In genomic region chr6:23838401-23839008, GRCm38 (mm10) we compare ENCODE assay signal across 8 mouse cellular contexts. TPM values are rescaled to one million over a fixed set of nuclear protein-coding genes. Genes with fewer than 3 reads are reported as not detected.
DNase-seq lines count a peak whose midpoint lies in the region; ATAC-seq and TF ChIP-seq lines count a peak whose summit lies in the region.

No protein-coding gene starts in this region.

- no peak for TF ChIP-seq POLR2A in bone marrow macrophage, adult 2 months (IDR thresholded peaks at IDR 0.05; ENCODE audit: borderline replicate concordance, low read depth, low read length)

- H3K27ac ChIP-seq in bone marrow macrophage, adult 2 months (ENCODE audit: insufficient read depth, low read depth, low read length), result no peak overlapping the region
- H3K27ac ChIP-seq in embryonic facial prominence, embryonic 15.5 days (replicated peaks), result no peak overlapping the region
- no peak overlapping the region for H3K27ac ChIP-seq in hindbrain, embryonic 16.5 days (ENCODE audit: low read depth, low read length)
- H3K27ac ChIP-seq in liver, embryonic 12.5 days, result no peak overlapping the region

- H3K4me1 ChIP-seq in bone marrow macrophage, adult 2 months (ENCODE audit: control insufficient read depth, insufficient read depth, low read length), result no peaks in the 10 kb centered on the region
- peaks cover 12% of the 10 kb centered on the region for H3K4me1 ChIP-seq in embryonic facial prominence, embryonic 15.5 days
- H3K4me1 ChIP-seq in hindbrain, embryonic 16.5 days (ENCODE audit: control insufficient read depth, insufficient read depth, low read depth, low read length), result no peaks in the 10 kb centered on the region
- H3K4me1 ChIP-seq in liver, embryonic 12.5 days, result no peaks in the 10 kb centered on the region

- peak; percentile 5 to 16 for DNase-seq in layer of hippocampus, adult 18-20 months (ENCODE audit: low spot score in 2 of 2)
- DNase-seq in layer of hippocampus, postnatal 14 days (ENCODE audit: low spot score in 2 of 2), result no peak
- DNase-seq in right cerebral cortex, postnatal 14 days, result peak; percentile 10
- no peak for DNase-seq in layer of hippocampus, adult 11-12 months (ENCODE audit: low spot score)

- peak overlapping the region; percentile 90 for H3K4me2 ChIP-seq in embryonic facial prominence, embryonic 15.5 days (replicated peaks)
- peak overlapping the region; percentile 89 for H3K4me2 ChIP-seq in hindbrain, embryonic 16.5 days (ENCODE audit: low read length)
- peak overlapping the region; percentile 68 for H3K4me2 ChIP-seq in liver, embryonic 12.5 days

- H3K9me3 ChIP-seq in embryonic facial prominence, embryonic 15.5 days (replicated peaks), result no peaks in the 10 kb centered on the region
- H3K9me3 ChIP-seq in hindbrain, embryonic 16.5 days (ENCODE audit: control insufficient read depth, low read length), result no peaks in the 10 kb centered on the region
- H3K9me3 ChIP-seq in liver, embryonic 12.5 days (replicated peaks), result no peaks in the 10 kb centered on the region

- WGBS in embryonic facial prominence, embryonic 15.5 days, result 2% methylated on average over 35 of the region's 35 CpGs
- 1% methylated on average over 31 of the region's 35 CpGs for WGBS in hindbrain, embryonic 16.5 days
- WGBS in liver, embryonic 12.5 days (ENCODE audit: insufficient replicate concordance), result 2% methylated on average over 35 of the region's 35 CpGs

- peak overlapping the region; percentile 31 for H3K9ac ChIP-seq in embryonic facial prominence, embryonic 15.5 days
- H3K9ac ChIP-seq in hindbrain, embryonic 16.5 days (ENCODE audit: low read depth, low read length), result peak overlapping the region; percentile 74
- no peak overlapping the region; the same call in 1 of the 2 replicates for H3K9ac ChIP-seq in liver, embryonic 12.5 days

- H3K27me3 ChIP-seq in embryonic facial prominence, embryonic 15.5 days, result peaks cover 31% of the 10 kb centered on the region
- no peaks in the 10 kb centered on the region; the same call in 1 of the 2 replicates for H3K27me3 ChIP-seq in hindbrain, embryonic 16.5 days (replicated peaks; ENCODE audit: control insufficient read depth, insufficient read depth, low read length)
- peaks cover 41% of the 10 kb centered on the region for H3K27me3 ChIP-seq in liver, embryonic 12.5 days (replicated peaks)

- H3K36me3 ChIP-seq in embryonic facial prominence, embryonic 15.5 days, result no peaks in the 10 kb centered on the region
- no peaks in the 10 kb centered on the region for H3K36me3 ChIP-seq in hindbrain, embryonic 16.5 days (ENCODE audit: control insufficient read depth, insufficient read depth, low read length)
- no peaks in the 10 kb centered on the region for H3K36me3 ChIP-seq in liver, embryonic 12.5 days

- TF ChIP-seq CTCF in bone marrow macrophage, adult 2 months (IDR thresholded peaks at IDR 0.05; ENCODE audit: low read depth, low read length), result no peak

- H3K4me3 ChIP-seq in bone marrow macrophage, adult 2 months (ENCODE audit: insufficient read depth, low read length), result peak overlapping the region; percentile 64
- peak overlapping the region; percentile 66 for H3K4me3 ChIP-seq in embryonic facial prominence, embryonic 15.5 days (replicated peaks)
- peak overlapping the region; percentile 74 for H3K4me3 ChIP-seq in hindbrain, embryonic 16.5 days (ENCODE audit: low read length)
- H3K4me3 ChIP-seq in liver, embryonic 12.5 days, result peak overlapping the region; percentile 57

- ATAC-seq in embryonic facial prominence, embryonic 15.5 days (ENCODE audit: insufficient number of reproducible peaks, low FRiP score, low TSS enrichment, low read depth), result peak; percentile 44; the same call in 1 of the 2 replicates
- peak; percentile 55 for ATAC-seq in hindbrain, embryonic 16.5 days
- no peak for ATAC-seq in liver, embryonic 12.5 days

RNA-seq across cellular contexts. Expression of gene Cadps2, which starts 0.7 kb away (rescaled TPM):
- total RNA-seq in layer of hippocampus, adult 18-20 months (2021), result 10 to 100 TPM; 86.9 to 89.0 TPM
- 10 to 100 TPM; 74.0 to 74.6 TPM for total RNA-seq in layer of hippocampus, postnatal 14 days (2021)
- not detected in 2 replicates for polyA plus RNA-seq in bone marrow macrophage, adult 2 months (2012; ENCODE audit: insufficient read depth, insufficient read length, missing spikeins)
- polyA plus RNA-seq in embryonic facial prominence, embryonic 15.5 days (2015; fragmentation: Nextera tagmentation; extraction: Ambion mirVana), result 5.3 and 7.5 TPM in 2 replicates
- polyA plus RNA-seq in hindbrain, embryonic 16.5 days (2015; fragmentation: Nextera tagmentation; extraction: Ambion mirVana), result 12.0 and 12.4 TPM in 2 replicates
- 0.11 and 0.13 TPM in 2 replicates for polyA plus RNA-seq in liver, embryonic 12.5 days (2016; fragmentation: Nextera tagmentation; extraction: Ambion mirVana)

Comparison
In these comparisons a context has a peak if more than half of its experiments do, and no peak if none do; other contexts are left out.
1. DNase-seq: peak in layer of hippocampus, adult 18-20 months (2 of 2) and right cerebral cortex, postnatal 14 days (single experiment); none in layer of hippocampus, postnatal 14 days (0 of 2) and layer of hippocampus, adult 11-12 months (single experiment).
2. Peak in every context shown above with its lines, with median percentiles within 50 percentile points of each other: H3K4me3 ChIP-seq and H3K4me2 ChIP-seq.